Mouse (Mus musculus): ENCODE results near the gene 4921517D22Rik. TPM values are rescaled to one million over a fixed set of nuclear protein-coding genes. Genes with fewer than 3 reads are reported as not detected.
A peak's percentile ranks its signal among the peaks of the same experiment; 100 is the strongest.

Gene 4921517D22Rik
- polyA plus RNA-seq, 1 experiment: not detected

DNA sequence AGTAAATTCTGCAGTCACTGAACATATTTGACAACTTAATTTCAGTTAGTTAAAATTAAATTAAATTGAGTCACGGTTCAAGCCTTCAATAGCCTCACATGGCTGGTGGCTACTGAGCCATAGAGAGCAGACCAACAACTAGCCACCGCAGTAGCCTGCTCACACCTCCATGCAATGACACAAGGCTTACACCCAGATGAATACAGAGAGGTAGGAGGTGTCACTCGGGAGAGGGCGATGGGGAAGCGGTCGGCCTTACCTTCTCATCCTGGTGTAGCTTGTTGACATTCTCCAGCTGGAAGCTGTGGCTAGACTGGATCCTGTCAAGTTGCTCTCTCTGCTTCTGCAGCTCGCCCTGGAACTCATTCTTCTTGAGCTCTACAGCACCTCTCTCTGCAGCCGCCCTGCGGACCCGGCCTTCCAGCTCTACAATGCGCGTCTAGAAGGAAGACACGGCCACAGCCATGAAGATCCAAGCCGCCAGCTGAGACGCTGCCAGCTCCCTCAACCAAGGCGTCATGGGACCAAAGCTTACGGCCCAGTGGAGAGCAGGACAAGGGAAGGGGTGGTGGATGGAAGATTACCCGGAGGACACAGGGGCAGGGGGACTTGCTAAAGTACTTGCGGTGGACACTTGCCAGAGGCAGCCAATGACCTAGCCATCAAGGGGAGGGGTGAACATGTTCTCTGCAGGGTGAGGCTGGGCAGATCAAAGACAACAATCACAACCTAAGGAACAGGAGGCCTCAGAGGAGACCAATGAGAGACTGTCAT, 29.8 kb downstream of the 4921517D22Rik start:
- DNase-seq (ENCODE audit: extremely low spot score in 1 of 2, low spot score in 1 of 2): no peak

DNA sequence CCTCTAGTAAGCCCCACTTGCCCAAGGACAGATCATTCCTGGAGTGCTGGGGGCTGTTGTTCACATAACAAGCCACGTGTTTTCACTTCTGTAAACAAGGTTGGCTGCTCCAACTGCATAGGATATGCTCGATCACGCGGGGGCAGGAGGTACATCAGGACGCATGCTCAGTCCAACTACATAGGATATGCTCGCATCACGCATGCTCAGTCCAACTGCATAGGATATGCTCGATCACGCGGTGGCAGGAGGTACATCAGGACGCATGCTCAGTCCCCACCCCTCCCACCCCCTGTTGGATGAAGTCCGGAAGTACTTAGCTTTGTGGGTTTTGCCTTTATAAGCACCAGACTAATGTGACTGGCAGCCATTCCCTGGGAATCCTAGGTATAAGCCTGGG, 31.9 kb downstream of the 4921517D22Rik start:
- no peak for DNase-seq (ENCODE audit: extremely low spot score in 1 of 2, low spot score in 1 of 2)

DNA sequence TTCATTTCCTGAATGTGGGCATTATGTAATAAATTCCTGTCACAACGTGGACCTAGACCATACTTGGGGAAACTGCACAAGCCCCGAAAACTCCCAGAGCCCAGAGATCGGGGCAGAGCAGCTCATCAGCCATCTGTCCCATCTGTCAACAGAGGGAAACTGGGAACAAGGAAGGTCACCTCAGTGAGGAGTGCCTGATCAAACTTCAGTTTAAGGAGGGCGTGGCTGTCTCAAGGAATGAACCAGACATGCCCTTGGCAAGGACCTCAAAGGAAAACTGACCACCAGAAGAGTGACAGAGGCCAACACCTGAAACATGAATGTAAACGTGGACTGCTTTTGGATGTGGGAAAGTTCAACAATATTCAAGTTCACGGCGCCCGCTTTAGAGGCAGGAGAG, 32.5 kb downstream of the 4921517D22Rik start:
- no peak for DNase-seq (ENCODE audit: extremely low spot score in 1 of 2, low spot score in 1 of 2)

DNA sequence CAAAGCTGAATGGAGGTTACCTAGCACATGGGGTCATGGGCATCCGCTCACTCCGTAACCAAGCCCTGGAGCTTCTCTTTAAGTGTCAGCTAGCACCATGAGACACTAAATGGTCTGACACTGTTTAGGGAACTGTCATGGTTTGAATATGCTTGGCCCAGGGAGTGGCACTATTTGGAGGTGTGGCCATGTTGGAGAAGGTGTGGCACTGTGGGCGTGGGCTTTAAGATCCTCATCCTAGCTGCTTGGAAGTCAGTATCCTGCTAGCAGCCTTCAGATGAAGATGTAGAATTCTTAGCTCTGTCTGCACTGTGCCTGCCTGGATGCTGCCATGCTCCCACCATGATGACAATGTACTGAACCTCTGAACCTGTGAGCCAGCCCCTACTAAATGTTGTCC, 33.5 kb downstream of the 4921517D22Rik start:
- no peak for DNase-seq (ENCODE audit: extremely low spot score in 1 of 2, low spot score in 1 of 2)

DNA sequence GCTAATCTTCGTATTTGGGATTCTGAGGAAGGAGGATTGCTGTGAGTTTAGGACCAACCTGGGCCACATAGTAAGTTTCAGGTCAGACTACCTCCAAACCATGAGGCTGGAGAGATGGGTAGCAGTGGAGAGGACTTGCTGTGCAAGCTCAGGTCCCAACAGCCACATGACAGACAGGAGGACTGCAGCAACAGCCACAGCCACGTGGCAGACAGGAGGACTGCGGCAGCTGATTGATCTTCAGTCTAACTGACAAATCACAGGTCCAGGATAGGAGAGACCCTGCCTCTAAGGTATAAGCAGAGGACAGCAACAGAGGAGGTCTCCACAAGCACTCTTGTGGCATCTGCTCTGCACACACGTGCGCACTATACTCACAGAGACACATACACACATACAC, 36.1 kb downstream of the 4921517D22Rik start:
- no peak for DNase-seq (ENCODE audit: extremely low spot score in 1 of 2, low spot score in 1 of 2)

DNA sequence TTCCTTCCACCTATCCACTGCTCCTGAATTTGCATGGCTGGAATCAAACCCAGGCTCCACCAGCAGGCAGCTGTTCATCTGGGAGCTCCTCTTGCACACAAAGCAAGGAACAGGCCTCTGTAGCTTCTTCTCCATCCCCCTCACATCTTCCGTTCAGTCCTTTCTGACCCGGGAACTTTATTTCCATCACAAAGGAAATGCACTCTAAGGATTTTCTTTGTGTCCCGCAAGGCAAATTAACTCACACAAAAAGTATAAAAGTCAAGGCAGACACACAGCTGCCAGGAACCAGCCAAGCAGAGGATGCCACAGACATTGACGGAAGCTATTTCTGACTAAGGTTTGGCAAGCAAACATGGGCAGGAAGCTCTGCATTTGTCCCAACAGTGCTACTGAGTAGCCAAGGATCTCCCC, 36.9 kb downstream of the 4921517D22Rik start:
- no peak for DNase-seq (ENCODE audit: extremely low spot score in 1 of 2, low spot score in 1 of 2)

DNA sequence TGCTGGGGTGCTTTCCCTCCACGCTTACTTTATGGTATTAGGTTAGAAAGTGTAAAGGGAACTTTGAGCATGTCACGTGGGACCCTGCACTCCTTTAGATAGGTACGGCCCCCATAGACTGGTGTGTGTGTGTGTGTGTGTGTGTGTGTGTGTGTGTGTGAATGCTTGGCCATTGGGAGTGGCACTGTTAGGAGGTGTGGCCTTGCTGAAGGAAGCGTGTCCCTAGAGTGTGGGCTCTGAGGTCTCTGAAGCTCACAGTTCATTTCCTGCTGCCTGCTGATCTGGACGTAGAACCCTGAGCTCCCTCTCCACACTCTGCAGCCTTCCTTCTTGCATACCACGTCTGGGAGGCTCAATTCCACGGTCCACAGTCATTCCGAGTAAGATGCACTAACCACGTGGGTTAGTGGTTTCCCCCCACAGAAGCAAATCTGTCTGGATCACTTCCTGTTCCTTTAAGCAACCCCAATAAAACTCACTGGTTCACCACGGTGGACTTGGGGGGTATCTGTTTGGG, 37.5 kb downstream of the 4921517D22Rik start:
- DNase-seq (ENCODE audit: extremely low spot score in 1 of 2, low spot score in 1 of 2): no peak

DNA sequence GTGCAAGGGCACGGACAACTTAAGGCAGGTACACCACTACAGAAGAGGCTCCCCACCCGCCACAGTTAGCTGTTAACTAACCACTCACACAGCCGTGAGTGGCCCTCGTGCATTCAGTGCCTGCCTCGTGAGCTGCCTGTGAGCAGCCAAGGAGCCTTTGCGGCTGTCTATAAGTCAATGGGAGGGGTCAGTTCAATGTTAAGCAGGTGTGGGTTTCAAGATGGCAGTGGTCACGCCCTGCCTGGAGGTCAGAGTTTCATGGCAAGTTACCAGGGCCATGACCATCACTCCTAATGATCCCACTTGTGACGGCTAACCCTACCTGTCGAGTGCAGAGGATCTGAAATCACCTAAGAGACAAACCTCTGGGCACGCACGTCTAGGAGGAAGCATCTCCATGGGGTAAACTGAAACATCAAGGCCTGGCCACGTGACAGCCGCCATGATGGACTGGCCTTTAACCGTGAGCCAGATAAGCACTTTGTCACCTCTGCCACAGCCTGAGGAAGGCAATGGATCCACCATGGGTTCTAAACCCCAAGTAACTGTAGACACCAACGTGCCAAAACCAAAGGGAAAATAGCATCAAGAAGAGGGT, 38.1 kb downstream of the 4921517D22Rik start:
- no peak for DNase-seq (ENCODE audit: extremely low spot score in 1 of 2, low spot score in 1 of 2)

DNA sequence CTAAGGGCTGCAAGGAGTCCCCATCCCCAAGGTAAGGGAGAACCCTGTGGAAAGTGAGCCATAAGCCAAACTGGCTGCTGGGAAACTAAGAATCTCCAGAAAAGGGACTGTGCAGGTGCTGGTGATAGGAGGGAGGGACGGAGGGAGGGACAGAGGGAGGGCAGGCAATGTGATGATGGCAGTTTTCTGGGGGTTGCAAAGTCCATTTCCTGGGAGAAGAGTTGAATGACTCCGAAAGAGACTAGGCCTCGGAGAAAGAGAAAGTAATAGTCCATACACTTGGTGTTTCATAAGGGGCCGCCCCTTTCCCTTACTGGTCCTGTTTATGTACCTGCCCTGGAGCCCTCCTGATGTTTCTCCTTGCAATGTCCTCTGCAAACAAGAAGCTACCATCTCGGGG, 39.4 kb downstream of the 4921517D22Rik start:
- DNase-seq (ENCODE audit: extremely low spot score in 1 of 2, low spot score in 1 of 2): no peak

DNA sequence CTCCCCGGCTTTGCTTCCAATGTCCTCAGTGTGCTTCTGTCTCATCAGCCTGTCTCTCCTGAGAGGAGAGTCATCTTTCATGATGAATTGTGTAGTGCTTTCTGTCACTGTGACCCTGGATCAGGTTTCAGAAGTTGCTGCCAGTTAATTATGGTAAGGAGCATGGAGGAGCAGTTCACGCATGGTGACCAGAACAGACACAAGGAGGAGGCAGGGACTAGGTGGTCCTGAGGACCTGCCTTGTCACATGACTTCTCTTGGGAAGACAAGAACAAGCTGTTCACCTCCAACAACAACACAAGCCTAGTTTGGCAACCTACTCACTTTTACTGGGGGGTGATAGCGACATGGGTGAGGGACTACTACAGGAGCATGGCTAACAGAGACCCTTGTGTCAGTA, 40.8 kb downstream of the 4921517D22Rik start:
- DNase-seq (ENCODE audit: extremely low spot score in 1 of 2, low spot score in 1 of 2): no peak

DNA sequence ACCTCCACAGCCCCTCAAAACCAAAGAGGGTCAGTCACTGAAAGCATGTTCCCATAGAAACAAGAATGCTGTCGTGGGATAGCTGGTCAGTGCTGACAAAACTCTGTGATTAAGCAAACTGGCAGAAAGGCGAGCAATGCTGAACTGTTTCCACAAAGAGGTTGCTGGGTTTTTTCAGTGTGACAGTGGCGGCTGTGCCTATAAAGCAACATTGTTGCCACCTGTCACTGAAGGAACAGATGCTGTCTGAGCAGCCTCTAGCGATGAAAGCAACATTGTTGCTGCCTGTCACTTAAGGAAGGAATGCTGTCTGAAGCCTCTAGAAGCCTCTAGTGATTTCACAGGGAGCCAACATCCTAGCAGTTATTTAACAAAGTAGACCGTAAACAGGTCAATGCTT, 41.3 kb downstream of the 4921517D22Rik start:
- DNase-seq (ENCODE audit: extremely low spot score in 1 of 2, low spot score in 1 of 2): no peak

DNA sequence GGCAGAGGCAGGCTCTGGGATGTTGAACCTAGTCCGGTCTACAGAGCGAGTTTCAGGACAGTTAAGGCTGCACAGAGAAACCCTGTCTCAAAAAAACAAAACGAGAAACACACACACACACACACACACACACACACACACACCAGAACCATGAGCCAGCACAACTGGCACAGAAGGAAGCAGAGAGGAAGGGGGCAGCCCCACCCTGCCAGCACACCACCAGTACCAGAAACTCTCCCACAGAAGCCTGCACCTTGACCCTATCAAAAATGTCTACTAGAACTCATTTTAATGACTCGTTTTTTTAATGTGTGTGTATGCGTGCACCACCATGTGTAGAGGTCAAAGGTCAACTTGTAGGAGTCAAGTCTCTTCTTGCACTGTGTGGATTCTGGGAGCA, 44.1 kb downstream of the 4921517D22Rik start:
- no peak for DNase-seq (ENCODE audit: extremely low spot score in 1 of 2, low spot score in 1 of 2)

DNA sequence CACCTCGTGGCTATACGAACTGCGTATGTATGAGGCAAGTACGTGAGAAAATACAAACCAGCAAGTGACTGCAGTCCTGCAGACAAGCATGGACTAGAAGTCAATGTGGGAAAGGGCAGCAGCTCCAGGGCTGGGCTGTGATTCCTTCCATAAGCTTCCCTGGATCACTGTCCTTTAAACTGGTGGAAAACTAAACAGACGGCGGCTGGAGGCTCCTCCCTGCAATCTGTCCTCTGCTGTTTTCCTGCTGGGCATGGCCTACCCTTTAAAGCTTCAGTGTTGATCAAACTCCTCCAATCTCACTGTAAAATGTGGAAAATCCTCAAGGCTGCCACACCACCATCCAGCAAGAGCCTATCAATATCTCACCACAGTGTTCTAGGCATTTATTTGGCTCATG, 45.3 kb downstream of the 4921517D22Rik start:
- no peak for DNase-seq (ENCODE audit: extremely low spot score in 1 of 2, low spot score in 1 of 2)

DNA sequence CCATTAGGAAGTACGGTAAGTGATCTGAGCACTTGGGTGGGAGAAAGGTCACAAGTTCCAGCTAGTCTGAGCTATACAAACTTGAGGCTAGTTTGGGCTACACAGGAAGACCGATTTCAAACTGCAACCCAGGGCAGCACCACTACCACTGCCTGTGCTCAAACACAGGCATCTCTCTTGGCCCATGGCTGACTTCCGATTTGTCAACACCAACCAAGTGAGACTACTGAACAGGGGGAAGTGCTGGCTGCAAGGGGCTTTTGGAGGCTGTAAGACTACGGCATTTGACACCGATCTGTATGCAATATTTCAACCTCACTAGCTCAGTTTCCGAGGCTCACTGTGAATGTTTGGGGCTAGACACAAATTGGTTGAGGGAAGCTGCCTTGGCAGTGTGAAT, 46.4 kb downstream of the 4921517D22Rik start:
- DNase-seq (ENCODE audit: extremely low spot score in 1 of 2, low spot score in 1 of 2): no peak

DNA sequence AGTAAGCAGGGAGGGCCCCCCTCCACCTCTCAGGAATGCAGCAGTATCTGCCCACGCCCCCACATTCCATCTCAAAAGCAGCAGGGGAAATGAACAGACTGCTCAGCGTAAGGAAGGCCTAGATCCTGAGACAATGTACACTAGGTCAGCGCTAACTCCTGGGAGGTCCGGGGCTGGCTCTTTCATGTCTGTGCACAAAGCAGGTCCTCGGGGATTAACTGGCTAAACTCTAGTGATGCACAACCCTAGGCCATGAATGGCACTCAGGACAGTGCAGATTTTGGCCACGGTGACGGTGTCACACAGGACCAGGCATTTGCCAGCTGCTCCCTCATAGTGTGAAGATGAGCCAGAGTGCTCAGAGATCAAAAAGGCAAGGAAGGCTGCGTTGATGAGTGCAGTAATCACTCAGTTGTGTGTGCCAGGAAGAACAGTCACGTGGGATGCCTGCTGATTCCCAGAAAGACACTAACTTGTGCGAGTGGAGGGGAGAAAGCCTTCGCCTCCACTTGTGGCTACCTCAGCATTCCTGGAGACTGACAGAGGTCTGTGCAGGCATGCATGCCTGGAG, 47.1 kb downstream of the 4921517D22Rik start:
- DNase-seq (ENCODE audit: extremely low spot score in 1 of 2, low spot score in 1 of 2): peak in 1 of 2 experiments; percentile 45

DNA sequence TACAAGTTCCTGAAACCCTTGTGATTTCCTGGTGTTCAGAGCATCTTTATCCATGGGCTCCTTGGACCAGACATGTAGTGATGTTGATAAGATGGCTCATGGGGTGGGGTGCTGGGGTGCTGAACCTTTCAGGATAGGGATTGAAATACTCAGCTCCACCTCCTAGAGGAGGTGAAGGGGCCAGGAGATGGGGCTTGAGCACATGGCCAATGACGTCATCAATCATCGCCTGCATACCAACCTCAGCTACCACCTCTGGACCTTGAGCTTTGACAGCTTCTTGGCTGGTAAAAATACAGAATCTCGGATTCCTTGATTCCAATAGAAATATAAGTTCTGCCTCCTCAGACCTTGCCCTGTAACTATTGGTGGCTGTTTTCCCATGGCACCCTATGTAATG, 48.4 kb downstream of the 4921517D22Rik start:
- no peak for DNase-seq (ENCODE audit: extremely low spot score in 1 of 2, low spot score in 1 of 2)

DNA sequence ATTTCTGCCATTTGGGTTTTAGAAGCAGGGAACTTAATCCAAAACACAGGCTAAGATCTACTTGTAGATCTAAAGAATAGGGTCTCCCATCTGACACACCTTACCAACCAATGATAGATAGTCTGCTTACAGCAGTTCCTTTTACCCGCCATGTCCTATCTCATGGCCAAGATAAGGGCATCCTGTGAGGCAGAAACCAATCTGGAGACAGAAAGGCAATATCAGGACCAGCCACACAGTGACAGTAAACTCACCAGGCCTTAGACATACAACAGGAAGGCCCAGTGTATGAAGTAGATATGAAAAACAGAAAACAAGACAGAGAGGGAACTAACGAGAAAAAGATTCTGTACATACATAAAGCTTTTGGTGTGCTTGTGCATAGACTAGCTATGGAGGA, 51.1 kb downstream of the 4921517D22Rik start:
- no peak for DNase-seq (ENCODE audit: extremely low spot score in 1 of 2, low spot score in 1 of 2)

DNA sequence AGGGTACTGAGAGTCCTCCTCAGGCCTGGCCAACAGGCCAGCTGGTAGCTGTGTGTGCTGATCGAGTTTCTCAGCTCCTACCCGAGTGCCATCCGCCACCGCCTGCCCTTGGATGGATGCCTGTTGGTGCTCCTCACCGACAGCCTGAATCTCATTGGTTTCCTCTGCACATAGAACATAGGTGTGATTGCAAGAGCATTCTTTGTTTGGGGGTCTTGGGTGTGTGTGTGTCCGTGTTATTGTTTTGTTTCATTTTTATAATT, 53.8 kb downstream of the 4921517D22Rik start:
- no peak for DNase-seq (ENCODE audit: extremely low spot score in 1 of 2, low spot score in 1 of 2)

DNA sequence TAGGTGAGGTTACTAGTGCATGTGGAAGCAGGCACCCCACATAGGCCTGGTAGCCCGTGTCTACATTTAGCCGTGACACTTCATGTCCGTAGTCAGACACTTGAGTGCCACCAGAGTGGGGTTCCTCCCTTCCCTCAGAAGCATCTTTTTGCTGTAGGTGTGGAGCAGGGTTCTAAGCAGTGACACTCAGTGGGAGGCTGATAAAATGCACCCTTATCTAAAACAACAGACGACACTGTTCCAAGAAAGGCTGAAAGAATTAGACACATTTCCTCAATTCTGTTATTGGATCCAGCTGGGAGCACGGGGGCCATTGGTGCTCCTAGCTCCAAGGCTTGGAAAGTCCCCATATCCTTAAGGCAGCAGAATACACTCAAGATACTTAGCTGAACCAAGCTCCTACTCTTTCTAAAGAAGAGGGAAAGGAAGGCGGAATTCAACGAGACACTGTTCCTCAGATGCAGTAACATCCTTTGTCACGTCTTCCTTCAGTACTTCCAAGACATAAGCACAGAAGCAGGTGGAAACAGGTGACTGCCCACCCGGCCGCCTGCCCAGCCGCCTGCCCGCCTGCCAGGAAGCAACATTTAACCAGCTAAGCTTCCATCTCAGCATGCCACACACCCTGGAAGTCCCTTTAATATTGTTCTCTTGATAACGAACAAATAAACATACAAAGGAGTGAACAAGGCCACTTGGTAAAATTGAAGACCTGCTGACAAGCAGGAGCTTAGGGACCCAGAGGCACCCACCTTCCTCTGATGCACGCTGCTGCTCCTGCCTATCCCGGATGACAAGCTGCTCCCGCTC, 54.3 kb downstream of the 4921517D22Rik start:
- no peak for DNase-seq (ENCODE audit: extremely low spot score in 1 of 2, low spot score in 1 of 2)

DNA sequence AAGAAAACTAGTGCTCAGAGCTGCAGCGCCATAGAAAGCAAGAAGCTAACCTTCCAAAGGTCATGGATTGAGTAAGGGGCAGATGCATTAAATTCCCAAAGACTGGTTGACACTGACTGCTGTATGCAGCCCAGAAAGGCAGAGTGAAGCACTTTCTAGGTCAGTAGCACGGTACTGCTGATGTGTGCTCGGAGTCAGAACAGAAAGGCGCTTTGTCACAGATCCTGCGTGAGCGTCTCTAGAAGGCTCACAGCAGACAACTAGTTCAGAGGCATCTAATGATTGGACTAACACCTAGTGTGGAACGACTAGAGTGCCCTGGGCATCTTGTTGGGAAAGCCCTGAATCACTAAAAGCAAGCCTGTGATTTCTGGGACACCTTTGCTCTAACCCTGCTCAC, 56.1 kb downstream of the 4921517D22Rik start:
- DNase-seq (ENCODE audit: extremely low spot score in 1 of 2, low spot score in 1 of 2): no peak
